Mouse (Mus musculus) cortical plate, adult 2 months (tissue): ENCODE results near the gene Mchr1.

ENCODE experiments used
- CTCF ChIP-seq: fragments of 200-500 bp; IDR thresholded peaks from 2 replicates; pipeline ENCODE4 v1.5.1; 2011; ENCODE audit warnings: mild to moderate bottlenecking, control low read depth, low read length; ENCODE audit not compliant: insufficient read depth; ENCODE audit errors: extremely low read depth
- POLR2A ChIP-seq: fragments of 200-500 bp; IDR thresholded peaks from 2 replicates; pipeline ENCODE4 v1.6.1; 2011; ENCODE audit warnings: mild to moderate bottlenecking, low read length, control low read depth; ENCODE audit not compliant: insufficient read depth; ENCODE audit errors: extremely low read depth

GRCm38 (mm10) chr15:81231325-81231724 is 4.0 kb upstream of the Mchr1 start:
- TF ChIP-seq POLR2A (no peak), CTCF (no peak)
